Mouse (Mus musculus): ENCODE measurements around the gene Slc6a18.

GRCm38 (mm10) chr13:73654976-73655375 lies 22.8 kb downstream of the Slc6a18 start:
- TF ChIP-seq POLR2A (IDR thresholded peaks at IDR 0.05; ENCODE audit: insufficient read depth, low read depth, low read length) (no peak), CTCF (IDR thresholded peaks at IDR 0.05) (no peak), EP300 (IDR thresholded peaks at IDR 0.05; ENCODE audit: insufficient read depth, low read depth, low read length) (no peak)

Measured in heart, adult 2 months (tissue).